Mouse (Mus musculus) adrenal gland, postnatal 14 days (tissue): ENCODE measurements around the gene Utp18. TPM values are rescaled to one million over a fixed set of nuclear protein-coding genes. Genes with fewer than 3 reads are reported as not detected.

ENCODE experiments used
- DNase-seq: peaks from one replicate; pipeline ENCODE4 v3.0.0; 2021; ENCODE audit warnings: mixed read lengths
- total RNA-seq: library from RNA; stranded (reverse); gene quantifications from 2 replicates; pipeline ENCODE4 v1.2.3, GENCODE M21; 2021

Gene Utp18
- total RNA-seq, 1 experiment from 2014 or later: 20.6 TPM

DNA sequence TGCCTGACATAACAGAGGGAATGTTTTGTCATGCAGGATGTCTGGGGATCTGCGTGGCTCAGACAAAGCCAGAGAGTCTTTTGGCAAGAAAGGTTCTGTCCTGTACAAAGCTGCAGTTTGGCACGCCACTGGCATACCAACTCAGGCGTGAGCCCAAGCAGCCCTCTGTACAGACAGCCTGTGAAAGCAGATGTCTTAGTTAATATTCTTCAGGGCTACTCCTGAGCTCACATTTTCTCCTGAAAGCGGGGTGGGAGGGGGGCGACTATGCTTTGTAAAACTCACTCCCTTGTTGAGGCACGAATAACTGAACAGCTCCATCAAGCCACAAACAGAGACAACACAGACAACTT is 56.3 kb downstream of the Utp18 start:
- no peak for DNase-seq

DNA sequence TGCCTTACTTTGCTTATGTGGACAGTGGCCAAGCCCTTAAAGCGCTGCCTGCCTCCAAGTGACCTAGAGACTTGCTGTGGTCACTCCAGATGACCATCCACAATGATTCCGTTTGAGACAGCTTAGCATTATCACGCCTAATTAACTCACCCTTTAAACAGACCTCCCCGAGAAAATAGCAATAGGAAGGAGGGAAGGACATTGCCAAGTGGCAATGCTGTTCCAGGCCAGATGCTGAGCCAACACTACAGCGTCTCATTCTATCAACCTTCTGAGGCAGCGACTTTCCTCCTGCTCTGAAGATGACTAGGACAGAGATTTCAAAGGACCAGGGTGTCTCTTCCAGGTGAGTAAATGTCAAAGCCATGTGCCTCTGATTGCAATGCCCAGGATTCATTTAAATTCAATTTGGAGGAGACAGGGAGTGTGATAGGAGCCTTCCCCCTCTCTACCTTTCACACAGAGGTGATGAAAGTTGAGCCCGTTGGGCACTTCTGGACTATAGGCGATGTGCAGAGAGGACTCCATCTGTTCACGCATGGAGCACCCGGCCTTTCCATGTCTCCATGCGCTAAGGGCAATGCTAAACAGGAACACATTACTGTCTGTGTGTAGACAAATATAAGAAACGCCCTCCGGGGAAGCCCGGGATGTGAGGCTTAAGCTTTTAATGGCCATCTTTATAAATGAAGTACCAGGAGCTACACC is 56.8 kb downstream of the Utp18 start:
- no peak for DNase-seq

- no peak for DNase-seq
These were observed 63.3 kb downstream of the Utp18 start for GRCm38 (mm10) chr11:93822261-93822660.

- no peak for DNase-seq
These were observed 64.0 kb downstream of the Utp18 start for GRCm38 (mm10) chr11:93821533-93821932.

GRCm38 (mm10) chr11:93817966-93818738 is 67.4 kb downstream of the Utp18 start:
- peak; percentile 10 for DNase-seq

DNA sequence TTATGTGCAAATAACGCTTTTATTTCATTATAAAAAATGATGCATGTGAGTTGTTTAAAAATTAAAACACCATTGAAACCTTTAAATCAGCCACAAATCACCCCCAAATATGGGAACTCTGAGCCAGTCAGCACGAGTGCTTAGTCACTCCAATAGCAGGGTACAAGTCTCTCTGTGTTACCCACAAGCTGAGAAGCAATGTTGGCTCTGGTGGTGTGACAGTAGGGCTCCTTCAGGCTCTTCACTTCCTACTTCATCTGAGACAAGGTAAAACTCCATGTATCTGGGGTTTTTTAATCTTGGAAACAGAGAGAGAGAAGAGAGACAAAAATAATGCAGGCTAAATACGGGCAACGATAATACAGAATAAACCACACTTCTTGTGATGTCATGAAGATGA is 72.6 kb downstream of the Utp18 start:
- no peak for DNase-seq

DNA sequence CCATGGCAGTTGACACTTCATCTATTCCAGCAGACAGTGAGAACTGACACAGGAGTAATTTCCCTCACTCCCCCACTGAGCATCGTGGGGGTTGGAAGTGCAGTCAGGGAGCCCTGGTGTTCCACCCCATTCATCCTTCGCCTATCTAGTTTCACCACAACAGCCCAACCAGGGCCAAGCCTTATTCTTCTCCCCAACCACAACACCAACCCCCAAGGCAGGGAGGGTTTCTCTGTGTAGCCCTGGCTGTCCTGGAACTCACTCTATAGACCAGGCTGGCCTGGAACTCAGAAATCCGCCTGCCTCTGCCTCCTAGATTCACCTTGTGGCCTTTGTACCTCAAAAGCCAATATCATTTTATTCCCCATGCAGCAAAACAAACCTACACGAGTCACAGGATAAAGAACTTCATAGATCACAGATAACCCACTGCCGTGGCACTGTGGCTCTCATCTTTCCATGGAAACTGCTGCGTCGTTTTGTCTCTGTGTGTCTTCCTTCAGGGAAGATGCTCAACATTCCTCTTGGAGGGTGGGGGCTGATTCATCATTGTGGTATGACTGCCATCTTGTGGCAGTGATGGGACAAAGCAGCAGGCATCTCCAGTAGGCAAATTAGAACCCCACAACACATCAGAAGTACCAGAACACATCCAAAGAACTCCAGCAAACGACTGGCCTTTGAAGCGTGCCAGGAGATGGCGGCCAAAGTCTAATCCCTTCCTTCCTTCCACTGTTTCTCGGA is 73.3 kb downstream of the Utp18 start:
- DNase-seq: peak; percentile 56

Other genes with a start within 250 kb of the Utp18 start
- gene Mbtd1, start 86 bp upstream of the Utp18 start, total RNA-seq: 33.8 and 41.8 TPM in 2 replicates
- gene Nme2, start 70.5 kb upstream of the Utp18 start, total RNA-seq: 444 and 470 TPM in 2 replicates
- gene Gm20390, start 82.5 kb upstream of the Utp18 start, total RNA-seq: 75.0 and 82.4 TPM in 2 replicates
- gene Nme1, start 82.8 kb upstream of the Utp18 start, total RNA-seq: 34.8 and 39.2 TPM in 2 replicates
- 120 and 121 TPM in 2 replicates for gene Spag9, start 110.3 kb upstream of the Utp18 start, total RNA-seq